Mouse (Mus musculus) kidney, adult 2 months (tissue): ENCODE data around the gene Aldh18a1.

Experiments used
- CTCF ChIP-seq: fragments of 200-500 bp; conservative IDR thresholded peaks from 2 replicates; pipeline ENCODE4 v1.5.1; 2011; ENCODE audit warnings: low read depth, mild to moderate bottlenecking, control low read depth, low read length, moderate library complexity, mixed read lengths; ENCODE audit not compliant: insufficient read depth, insufficient read length
- POLR2A ChIP-seq: fragments of 200-500 bp; IDR thresholded peaks from one replicate; pipeline ENCODE4 v1.6.1; 2011; ENCODE audit warnings: low read depth, low read length, control low read depth

DNA sequence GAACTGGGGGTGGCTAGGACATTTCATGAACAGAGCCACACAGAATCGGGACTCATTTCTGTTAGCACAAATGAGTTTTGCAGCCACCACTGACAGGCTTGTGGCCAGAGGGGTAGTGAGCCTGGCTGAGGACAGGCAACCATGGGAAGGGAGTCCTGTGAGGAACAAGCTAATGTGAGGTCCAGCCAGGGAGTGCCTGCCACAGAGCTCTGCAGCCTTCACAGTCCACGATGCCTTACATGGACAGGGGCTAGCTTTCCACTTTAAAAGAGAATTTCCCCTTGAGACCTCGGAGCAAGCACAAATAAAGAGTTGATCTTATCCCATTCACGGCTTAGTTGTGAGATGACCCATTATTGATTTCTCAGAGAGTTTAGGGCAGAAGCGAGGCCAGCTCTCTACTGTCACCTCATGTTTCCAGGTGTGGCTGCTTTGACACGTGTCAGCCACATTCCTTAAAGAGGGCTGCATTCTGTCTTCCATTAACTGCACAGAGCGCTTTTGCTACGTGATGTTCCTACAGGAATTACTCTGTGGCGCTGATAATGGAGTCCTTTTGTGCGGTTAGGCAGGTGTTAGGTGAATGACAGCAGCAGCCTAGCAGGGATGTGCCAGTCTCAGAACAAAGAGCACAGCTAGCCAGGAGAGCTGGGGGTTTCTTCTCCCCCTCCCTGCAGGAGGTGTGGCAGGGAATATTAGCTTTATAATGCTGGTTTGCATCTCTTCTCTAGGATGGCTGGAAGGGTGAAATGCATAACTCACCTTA lies 24.2 kb downstream of the Aldh18a1 start:
- no peak for TF ChIP-seq CTCF
- TF ChIP-seq POLR2A, result no peak
